Mouse (Mus musculus) erythroblast, embryonic 14.5 days (primary cell): ENCODE data around the gene Foxe3.

Source experiments
- GATA1 ChIP-seq: IDR thresholded peaks from 2 replicates; pipeline ENCODE4 v1.6.1; 2012; ENCODE audit warnings: low read length, inconsistent platforms, mixed read lengths
- TAL1 ChIP-seq: IDR thresholded peaks from 3 replicates; pipeline ENCODE4 v1.6.1; 2012; ENCODE audit warnings: low read length, inconsistent platforms, mixed read lengths

DNA sequence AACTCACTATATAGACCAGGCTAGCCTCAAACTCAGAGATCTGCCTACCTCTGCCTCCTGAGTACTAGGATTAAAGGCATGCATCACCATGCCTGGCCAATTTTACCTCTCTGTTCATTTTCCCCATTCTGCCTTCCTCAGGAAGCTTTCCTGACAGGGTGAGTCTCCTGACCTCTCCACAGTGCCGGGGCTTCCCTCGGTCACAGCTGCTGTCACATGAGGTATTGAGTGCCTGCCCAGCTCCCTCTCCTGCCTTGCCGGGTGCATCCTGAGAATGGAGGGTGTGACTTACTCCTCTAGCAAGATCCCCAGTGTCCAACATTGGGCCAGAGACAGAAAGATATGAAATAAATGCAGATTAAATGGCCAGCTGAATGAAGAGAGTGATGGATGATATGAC is 12.4 kb upstream of the Foxe3 start:
- TF ChIP-seq GATA1 (no peak), TAL1 (no peak)
